ENCODE assay signal across 35 mouse cellular contexts in genomic region chr5:53670321-53670938, GRCm38 (mm10). TPM values are rescaled to one million over a fixed set of nuclear protein-coding genes. Genes with fewer than 3 reads are reported as not detected.
A peak's percentile ranks its signal among the peaks of the same experiment; 100 is the strongest.
DNase-seq lines count a peak whose midpoint lies in the region; ATAC-seq and TF ChIP-seq lines count a peak whose summit lies in the region.
"Had no signal": no experiment of that assay in that cellular context is flagged by ENCODE, and none has a peak within 500 bp of the region (broad histone marks: within the 10 kb centered on the region; RNA-seq: fewer than 3 reads in every experiment).

No protein-coding gene starts in this region.

- no peaks in the 10 kb centered on the region for H3K36me3 ChIP-seq in E14TG2a.4 (ENCODE audit: insufficient read depth, low read length)
- no peaks in the 10 kb centered on the region for H3K36me3 ChIP-seq in lung, embryonic 16.5 days (ENCODE audit: control insufficient read depth, insufficient read depth, low read length)
- H3K36me3 ChIP-seq: embryonic facial prominence, embryonic 13.5 days; forebrain, embryonic 10.5 days; forebrain, embryonic 15.5 days; heart, embryonic 13.5 days; hindbrain, embryonic 10.5 days; hindbrain, embryonic 15.5 days; kidney, embryonic 15.5 days; liver, embryonic 12.5 days; midbrain, embryonic 12.5 days; neural tube, embryonic 12.5 days had no signal

- H3K4me1 ChIP-seq in E14TG2a.4 (replicated peaks; ENCODE audit: low read depth, low read length), result peaks cover 66% of the 10 kb centered on the region
- 0 out of 2 replicates have a peak, but pooled peaks cover 2% of the 10 kb centered on the region for H3K4me1 ChIP-seq in lung, embryonic 16.5 days (replicated peaks; ENCODE audit: control insufficient read depth, insufficient read depth, low read length)
- H3K4me1 ChIP-seq: embryonic facial prominence, embryonic 13.5 days; forebrain, embryonic 15.5 days; hindbrain, embryonic 15.5 days; kidney, embryonic 15.5 days; liver, embryonic 12.5 days; midbrain, embryonic 12.5 days; neural tube, embryonic 12.5 days had no signal

- peak overlapping the region; percentile 90 for H3K27ac ChIP-seq in lung, embryonic 16.5 days (ENCODE audit: low read length)
- H3K27ac ChIP-seq: embryonic facial prominence, embryonic 13.5 days; forebrain, embryonic 10.5 days; forebrain, embryonic 15.5 days; gastrocnemius, adult 2 months; heart, adult 2 months; heart, embryonic 13.5 days; hindbrain, embryonic 10.5 days; hindbrain, embryonic 15.5 days; kidney, embryonic 15.5 days; liver, embryonic 12.5 days; midbrain, embryonic 12.5 days; neural tube, embryonic 12.5 days had no signal

- H3K9ac ChIP-seq in lung, embryonic 16.5 days (ENCODE audit: low read length), result no peak overlapping the region
- H3K9ac ChIP-seq: embryonic facial prominence, embryonic 13.5 days; forebrain, embryonic 15.5 days; heart, embryonic 13.5 days; hindbrain, embryonic 15.5 days; kidney, embryonic 15.5 days; liver, embryonic 12.5 days; liver, postnatal 0 days; midbrain, embryonic 12.5 days; neural tube, embryonic 12.5 days had no signal

- 57% methylated on average over 10 of the region's 10 CpGs for WGBS in lung, embryonic 16.5 days

- H3K4me2 ChIP-seq in lung, embryonic 16.5 days (ENCODE audit: low read depth, low read length), result peak overlapping the region; percentile 32; the same call in 1 of the 2 replicates
- H3K4me2 ChIP-seq: embryonic facial prominence, embryonic 13.5 days; forebrain, embryonic 15.5 days; heart, embryonic 13.5 days; hindbrain, embryonic 15.5 days; kidney, embryonic 15.5 days; liver, embryonic 12.5 days; midbrain, embryonic 12.5 days; neural tube, embryonic 12.5 days had no signal

- H3K27me3 ChIP-seq in E14TG2a.4 (ENCODE audit: insufficient read depth, low read length), result no peaks in the 10 kb centered on the region
- no peaks in the 10 kb centered on the region for H3K27me3 ChIP-seq in lung, embryonic 16.5 days (ENCODE audit: control insufficient read depth, insufficient read depth, low read depth, low read length)
- H3K27me3 ChIP-seq: embryonic facial prominence, embryonic 13.5 days; forebrain, embryonic 15.5 days; heart, embryonic 13.5 days; hindbrain, embryonic 15.5 days; kidney, embryonic 15.5 days; midbrain, embryonic 12.5 days; neural tube, embryonic 12.5 days had no signal

- DNase-seq in ES-CJ7 (ENCODE audit: low read depth, low spot score) (peak; percentile 53), MN1 (ENCODE audit: low spot score) (no peak)
- peak; percentile 18 to 38 for DNase-seq in lung, postnatal 4 days
- DNase-seq in adrenal gland, adult 2 months, result no peak
- no peak for DNase-seq in urinary bladder, adult 2 months (ENCODE audit: low spot score)
- DNase-seq: adrenal gland, postnatal 10 days; cerebellum, adult 9-10 months; gastrocnemius, adult 2 months; gastrocnemius, postnatal 36 days; heart, adult 2 months; heart, postnatal 10 days; kidney, adult 18-20 months; kidney, postnatal 25 days; left cerebral cortex, postnatal 4 days; liver, postnatal 0 days; right cerebral cortex, adult 18-20 months had no signal

- peak; percentile 87 for ATAC-seq in lung, embryonic 16.5 days (ENCODE audit: low read depth)
- ATAC-seq: forebrain, embryonic 15.5 days; inflammation-experienced regulatory T-cells, adult 6 months; liver, embryonic 12.5 days; liver, postnatal 0 days had no signal

- no peak for TF ChIP-seq CTCF in E14TG2a.4 (conservative IDR thresholded peaks at IDR 0.05; ENCODE audit: low read length)

- H3K4me3 ChIP-seq in E14TG2a.4 (replicated peaks; ENCODE audit: low read length), result peak overlapping the region; percentile 58; the same call in 1 of the 2 replicates
- H3K4me3 ChIP-seq in lung, embryonic 16.5 days (ENCODE audit: low read length), result no peak overlapping the region
- H3K4me3 ChIP-seq: embryonic facial prominence, embryonic 13.5 days; forebrain, embryonic 10.5 days; forebrain, embryonic 15.5 days; gastrocnemius, adult 2 months; heart, adult 2 months; heart, embryonic 13.5 days; hindbrain, embryonic 10.5 days; hindbrain, embryonic 15.5 days; kidney, embryonic 15.5 days; liver, embryonic 12.5 days; megakaryocyte, embryonic 14.5 days; midbrain, embryonic 12.5 days; myocyte; neural tube, embryonic 12.5 days had no signal

- peaks cover 26% of the 10 kb centered on the region for H3K9me3 ChIP-seq in E14TG2a.4 (ENCODE audit: low read length)
- H3K9me3 ChIP-seq in lung, embryonic 16.5 days (ENCODE audit: control insufficient read depth, low read length), result no peaks in the 10 kb centered on the region
- H3K9me3 ChIP-seq: embryonic facial prominence, embryonic 13.5 days; forebrain, embryonic 10.5 days; forebrain, embryonic 15.5 days; heart, embryonic 13.5 days; hindbrain, embryonic 10.5 days; hindbrain, embryonic 15.5 days; kidney, embryonic 15.5 days; midbrain, embryonic 12.5 days; neural tube, embryonic 12.5 days had no signal

RNA-seq across cellular contexts. Expression of gene Cckar, which starts 37.1 kb away (rescaled TPM):
- polyA plus RNA-seq in lung, embryonic 16.5 days (2015; fragmentation: Nextera tagmentation; extraction: Ambion mirVana), result 45.3 and 48.7 TPM in 2 replicates
- under 1 TPM; 0.52 TPM for total RNA-seq in adrenal gland, adult 2 months (2021)
- 0.75 and 0.90 TPM in 2 replicates for polyA plus RNA-seq in adrenal gland, adult 2 months (2012; rRNA removed)
- 0.04 and 0.16 TPM in 2 replicates for polyA plus RNA-seq in urinary bladder, adult 2 months (2012; rRNA removed)
- total RNA-seq: common myeloid progenitor, adult 5-6 weeks; gastrocnemius, adult 2 months; gastrocnemius, postnatal 36 days; heart, adult 2 months; heart, postnatal 10 days; layer of hippocampus, adult 18-20 months; layer of hippocampus, postnatal 25 days had no signal
- polyA plus RNA-seq: frontal cortex, adult 2 months; inflammation-experienced regulatory T-cells, adult 6 months; myocyte had no signal

Comparison
In these comparisons a context has a peak if more than half of its experiments do, and no peak if none do; other contexts are left out.
1. DNase-seq: peak in ES-CJ7 (single experiment) and lung, postnatal 4 days (2 of 2); none in adrenal gland, adult 2 months (single experiment), MN1 (single experiment) and urinary bladder, adult 2 months (single experiment).
2. RNA of gene Cckar, which starts 37.1 kb away (polyA plus RNA-seq): 45.3 to 48.7 TPM in lung, embryonic 16.5 days; 0.75 to 0.90 TPM in adrenal gland, adult 2 months and 0.04 to 0.16 TPM in urinary bladder, adult 2 months; every median in the first group is over 10 times any median in the second.